Mouse (Mus musculus) spleen, embryonic (tissue): Measurements from ENCODE around the gene Nrm.

Source experiments
- CTCF ChIA-PET: fragments of 350-600 bp; sonication (Branson Sonifier 250); formaldehyde crosslinking; loops from one replicate; lab custom pipeline; 2022; lab: Charles Lee

The Nrm gene

GRCm38 (mm10) chr17:35861198-35861857 lies at the start of gene Nrm:
Gene Nrm, plus strand, starts transcription at chr17:35861318.
- CTCF ChIA-PET, result interaction anchor here (0.5 to 0.9 kb wide), 2 partner anchors 11 to 13 kb away, joined by 3 read pairs; no protein-coding TSS in a partner anchor

- CTCF ChIA-PET, result no interaction called here
Measured at GRCm38 (mm10) chr17:35812307-35812706, 48.8 kb upstream of the Nrm start.

GRCm38 (mm10) chr17:35812736-35813135 lies 48.4 kb upstream of the Nrm start:
- CTCF ChIA-PET, result no interaction called here

- CTCF ChIA-PET, result no interaction called here
Measured at GRCm38 (mm10) chr17:35813245-35813647, 47.9 kb upstream of the Nrm start.

GRCm38 (mm10) chr17:35813653-35814052 lies 47.5 kb upstream of the Nrm start:
- CTCF ChIA-PET, result interaction anchor here (0.9 kb wide), 1 partner anchor 9 kb away, joined by 3 read pairs; no protein-coding TSS in a partner anchor

GRCm38 (mm10) chr17:35814678-35815077 lies 46.4 kb upstream of the Nrm start:
- CTCF ChIA-PET, result interaction anchor here (0.6 to 0.9 kb wide), 3 partner anchors 8 to 155 kb away, joined by 3 to 22 read pairs (median 5); partner anchors contain the start of gene Abcf1

GRCm38 (mm10) chr17:35815836-35816235 lies 45.3 kb upstream of the Nrm start:
- CTCF ChIA-PET, result no interaction called here

GRCm38 (mm10) chr17:35816686-35817085 lies 44.4 kb upstream of the Nrm start:
- CTCF ChIA-PET, result no interaction called here

- CTCF ChIA-PET, result interaction anchor here (0.6 kb wide), 1 partner anchor 109 kb away, joined by 8 read pairs; no protein-coding TSS in a partner anchor
Measured at GRCm38 (mm10) chr17:35817226-35817625, 43.9 kb upstream of the Nrm start.

GRCm38 (mm10) chr17:35820111-35820510 lies 41.0 kb upstream of the Nrm start:
- CTCF ChIA-PET, result interaction anchor here (0.6 kb wide), 1 partner anchor 58 kb away, joined by 5 read pairs; no protein-coding TSS in a partner anchor

- CTCF ChIA-PET, result interaction anchor here (0.5 kb wide), 1 partner anchor 525 kb away, joined by 5 read pairs; no protein-coding TSS in a partner anchor
Measured at GRCm38 (mm10) chr17:35821439-35822430, 39.4 kb upstream of the Nrm start, which contains the start of gene Ier3. Gene Ier3, plus strand, starts transcription at chr17:35821684.

GRCm38 (mm10) chr17:35822564-35822963 lies 38.6 kb upstream of the Nrm start:
- CTCF ChIA-PET, result interaction anchor here (0.6 kb wide), 2 partner anchors 9 to 11 kb away, joined by 3 to 6 read pairs; no protein-coding TSS in a partner anchor

GRCm38 (mm10) chr17:35822964-35823937 lies 37.9 kb upstream of the Nrm start, which contains the start of gene Flot1:
Gene Flot1, plus strand, starts transcription at chr17:35823230.
- CTCF ChIA-PET, result interaction anchor here (0.5 to 0.6 kb wide), 4 partner anchors 9 to 910 kb away, joined by 3 to 6 read pairs (median 4); no protein-coding TSS in a partner anchor

GRCm38 (mm10) chr17:35824402-35824801 lies 36.7 kb upstream of the Nrm start:
- CTCF ChIA-PET, result interaction anchor here (0.5 kb wide), 1 partner anchor 89 kb away, joined by 5 read pairs; no protein-coding TSS in a partner anchor

- CTCF ChIA-PET, result interaction anchor here (0.8 kb wide), 1 partner anchor 49 kb away, joined by 4 read pairs; no protein-coding TSS in a partner anchor
Measured at GRCm38 (mm10) chr17:35825109-35825850, 35.8 kb upstream of the Nrm start.

- CTCF ChIA-PET, result no interaction called here
Measured at GRCm38 (mm10) chr17:35829737-35830136, 31.4 kb upstream of the Nrm start.

- CTCF ChIA-PET, result interaction anchor here (0.8 to 1.3 kb wide), 2 partner anchors 39 to 45 kb away, joined by 3 read pairs; no protein-coding TSS in a partner anchor
Measured at GRCm38 (mm10) chr17:35832400-35833238, 28.5 kb upstream of the Nrm start.

GRCm38 (mm10) chr17:35833239-35833751 lies 27.8 kb upstream of the Nrm start:
- CTCF ChIA-PET, result interaction anchor here (0.6 kb wide), 1 partner anchor 10 kb away, joined by 6 read pairs; the partner anchor contains the start of gene Flot1
